ENCODE assay signal across 9 mouse cellular contexts in the genomic region with DNA sequence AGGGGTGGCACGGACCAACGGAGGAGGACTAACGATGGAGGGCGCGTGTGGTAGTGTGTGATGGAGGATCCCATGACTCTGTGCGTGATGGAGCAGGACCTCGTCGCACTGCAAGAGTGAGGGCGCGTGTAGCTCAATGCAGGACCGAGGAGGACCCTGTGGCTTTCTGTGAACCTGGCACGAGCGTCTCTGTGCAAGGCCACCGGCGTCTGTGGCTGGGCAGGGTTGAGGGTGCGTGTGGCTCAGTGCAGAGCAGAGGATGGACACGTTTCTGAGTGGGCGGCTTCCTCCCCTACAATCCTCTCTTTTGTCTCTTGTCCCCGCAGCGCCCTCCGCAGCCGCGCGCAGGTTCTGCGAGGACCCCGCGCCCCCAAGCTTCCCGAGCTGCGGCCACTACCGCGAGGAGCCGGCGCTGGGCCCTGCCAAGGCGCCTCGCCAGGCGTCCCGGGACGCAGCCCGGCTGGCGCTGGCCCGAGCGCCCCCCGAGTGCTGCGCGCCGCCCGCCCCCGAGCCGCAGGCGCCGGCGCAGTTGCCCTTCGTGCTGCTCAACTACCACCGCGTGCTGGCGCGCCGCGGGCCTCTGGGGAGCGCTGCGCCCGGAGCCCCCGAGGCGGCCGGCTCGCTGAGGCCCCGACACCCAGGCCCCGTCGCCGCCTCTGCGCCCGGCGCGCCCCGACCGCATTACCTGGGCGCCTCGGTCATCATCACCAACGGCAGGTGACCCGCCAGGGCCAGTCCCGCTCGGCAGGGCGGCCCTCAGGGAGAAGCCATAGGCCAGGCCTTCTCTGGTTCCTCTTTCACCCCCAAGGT. TPM values are rescaled to one million over a fixed set of nuclear protein-coding genes. Genes with fewer than 3 reads are reported as not detected.
DNase-seq lines count a peak whose midpoint lies in the region; ATAC-seq lines count a peak whose summit lies in the region.
"Had no signal": no experiment of that assay in that cellular context is flagged by ENCODE, and none has a peak within 500 bp of the region (broad histone marks: within the 10 kb centered on the region; RNA-seq: fewer than 3 reads in every experiment).

No protein-coding gene starts in this region.

- peak overlapping the region; percentile 92 for H3K4me2 ChIP-seq in lung, embryonic 16.5 days (ENCODE audit: low read depth, low read length)
- peak overlapping the region; percentile 93 for H3K4me2 ChIP-seq in hindbrain, embryonic 14.5 days (replicated peaks)
- peak overlapping the region; percentile 76 for H3K4me2 ChIP-seq in midbrain, embryonic 16.5 days (ENCODE audit: low read length)

- no peak for DNase-seq in lung, postnatal 36 days
- peak; percentile 67 for DNase-seq in embryonic facial prominence, embryonic 10.5 days (ENCODE audit: low spot score)
- DNase-seq in hindbrain, embryonic 14.5 days (ENCODE audit: low spot score), result no peak
- no peak for DNase-seq in T-cell, adult 2 months (ENCODE audit: low spot score)
- DNase-seq in c-Kit-positive CD71-positive TER-119-positive erythroid progenitor cells, embryonic 14.5 days (ENCODE audit: low spot score), result no peak
- no peak for DNase-seq in urinary bladder, postnatal 10 days (ENCODE audit: low spot score)

- no peaks in the 10 kb centered on the region for H3K9me3 ChIP-seq in lung, embryonic 16.5 days (ENCODE audit: control insufficient read depth, low read length)
- H3K9me3 ChIP-seq in embryonic facial prominence, embryonic 10.5 days, result no peaks in the 10 kb centered on the region
- H3K9me3 ChIP-seq in hindbrain, embryonic 14.5 days (ENCODE audit: control insufficient read depth, low read length), result no peaks in the 10 kb centered on the region
- H3K9me3 ChIP-seq in midbrain, embryonic 16.5 days (replicated peaks; ENCODE audit: control insufficient read depth, low read length, poor library complexity, severe bottlenecking), result no peaks in the 10 kb centered on the region

- peak overlapping the region; percentile 46 for H3K9ac ChIP-seq in lung, embryonic 16.5 days (ENCODE audit: low read length)
- H3K9ac ChIP-seq in hindbrain, embryonic 14.5 days, result peak overlapping the region; percentile 61
- peak overlapping the region; percentile 50 for H3K9ac ChIP-seq in midbrain, embryonic 16.5 days (ENCODE audit: low read depth, low read length)

- no peaks in the 10 kb centered on the region for H3K36me3 ChIP-seq in lung, embryonic 16.5 days (ENCODE audit: control insufficient read depth, insufficient read depth, low read length)
- no peaks in the 10 kb centered on the region for H3K36me3 ChIP-seq in embryonic facial prominence, embryonic 10.5 days (replicated peaks)
- no peaks in the 10 kb centered on the region for H3K36me3 ChIP-seq in hindbrain, embryonic 14.5 days (replicated peaks; ENCODE audit: control insufficient read depth, insufficient read depth)
- no peaks in the 10 kb centered on the region for H3K36me3 ChIP-seq in midbrain, embryonic 16.5 days (ENCODE audit: control insufficient read depth, insufficient read depth, low read length)

- ATAC-seq in lung, embryonic 16.5 days (ENCODE audit: low read depth), result peak; percentile 72
- ATAC-seq in hindbrain, embryonic 14.5 days (ENCODE audit: low FRiP score), result peak; percentile 71
- peak; percentile 72 for ATAC-seq in midbrain, embryonic 16.5 days

- H3K27ac ChIP-seq in lung, embryonic 16.5 days (ENCODE audit: low read length), result no peak overlapping the region
- peak overlapping the region; percentile 84 for H3K27ac ChIP-seq in embryonic facial prominence, embryonic 10.5 days (replicated peaks)
- no peak overlapping the region for H3K27ac ChIP-seq in hindbrain, embryonic 14.5 days
- no peak overlapping the region for H3K27ac ChIP-seq in midbrain, embryonic 16.5 days (ENCODE audit: low read length)
- H3K27ac ChIP-seq: macrophage had no signal

- peaks cover 39% of the 10 kb centered on the region for H3K27me3 ChIP-seq in lung, embryonic 16.5 days (ENCODE audit: control insufficient read depth, insufficient read depth, low read depth, low read length)
- peaks cover 85% of the 10 kb centered on the region for H3K27me3 ChIP-seq in embryonic facial prominence, embryonic 10.5 days (replicated peaks; ENCODE audit: low read depth, poor library complexity, severe bottlenecking)
- peaks cover 65% of the 10 kb centered on the region for H3K27me3 ChIP-seq in hindbrain, embryonic 14.5 days (ENCODE audit: control insufficient read depth, insufficient read depth, low read length)
- H3K27me3 ChIP-seq in midbrain, embryonic 16.5 days (ENCODE audit: control insufficient read depth, insufficient read depth, low read depth, low read length), result peaks cover 60% of the 10 kb centered on the region

- H3K4me1 ChIP-seq in lung, embryonic 16.5 days (replicated peaks; ENCODE audit: control insufficient read depth, insufficient read depth, low read length), result peaks cover 13% of the 10 kb centered on the region
- H3K4me1 ChIP-seq in embryonic facial prominence, embryonic 10.5 days, result peaks cover 36% of the 10 kb centered on the region
- peaks cover 20% of the 10 kb centered on the region for H3K4me1 ChIP-seq in hindbrain, embryonic 14.5 days (replicated peaks; ENCODE audit: control insufficient read depth, insufficient read depth, low read length)
- H3K4me1 ChIP-seq in midbrain, embryonic 16.5 days (ENCODE audit: control insufficient read depth, insufficient read depth, low read length), result peaks cover 12% of the 10 kb centered on the region

- WGBS in lung, embryonic 16.5 days, result 1% methylated on average over 79 of the region's 83 CpGs
- 1% methylated on average over 83 of the region's 83 CpGs for WGBS in embryonic facial prominence, embryonic 10.5 days
- WGBS in hindbrain, embryonic 14.5 days, result under 1% methylated on average over 75 of the region's 83 CpGs
- WGBS in midbrain, embryonic 16.5 days, result 1% methylated on average over 83 of the region's 83 CpGs

- peak overlapping the region; percentile 53 for H3K4me3 ChIP-seq in lung, embryonic 16.5 days (ENCODE audit: low read length)
- peak overlapping the region; percentile 65 for H3K4me3 ChIP-seq in embryonic facial prominence, embryonic 10.5 days
- H3K4me3 ChIP-seq in hindbrain, embryonic 14.5 days (replicated peaks; ENCODE audit: low read length), result peak overlapping the region; percentile 44
- H3K4me3 ChIP-seq in midbrain, embryonic 16.5 days (ENCODE audit: low read depth, low read length), result peak overlapping the region; percentile 40

RNA-seq across cellular contexts. Expression of a gene that starts 40.6 kb away (rescaled TPM):
- polyA plus RNA-seq in lung, embryonic 16.5 days (2015; fragmentation: Nextera tagmentation; extraction: Ambion mirVana), result 0.11 and 0.13 TPM in 2 replicates
- polyA plus RNA-seq in embryonic facial prominence, embryonic 10.5 days (2016; fragmentation: Nextera tagmentation; extraction: Ambion mirVana), result 0.87 and 1.5 TPM in 2 replicates
- 0.04 and 0.25 TPM in 2 replicates for polyA plus RNA-seq in hindbrain, embryonic 14.5 days (2014; fragmentation: Nextera tagmentation; extraction: Ambion mirVana)
- 0.10 and 0.14 TPM in 2 replicates for polyA plus RNA-seq in midbrain, embryonic 16.5 days (2015; fragmentation: Nextera tagmentation; extraction: Ambion mirVana)
- polyA plus RNA-seq: macrophage had no signal
